Mouse (Mus musculus): ENCODE results near the gene Stat5a.

The Stat5a gene

DNA sequence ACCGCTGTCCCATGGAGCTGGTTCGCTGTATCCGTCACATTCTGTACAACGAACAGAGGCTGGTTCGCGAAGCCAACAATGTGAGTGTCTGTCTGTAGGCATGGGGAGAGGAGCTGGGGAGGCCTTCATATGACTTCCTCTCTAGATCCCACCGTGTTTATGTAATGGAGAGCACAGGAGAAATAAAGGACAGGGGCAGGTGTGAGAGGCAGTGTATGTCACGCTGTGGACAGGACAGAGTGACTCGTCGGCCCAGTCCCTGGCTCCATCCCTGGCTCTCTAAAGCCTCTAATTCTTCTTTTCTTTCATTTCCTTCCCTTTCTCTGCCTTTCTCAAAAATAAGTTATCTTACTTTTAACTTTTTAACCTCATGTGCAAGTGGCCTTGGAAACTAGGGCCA is 4.0 kb downstream of the Stat5a start:
- DNase-seq, result no peak

DNA sequence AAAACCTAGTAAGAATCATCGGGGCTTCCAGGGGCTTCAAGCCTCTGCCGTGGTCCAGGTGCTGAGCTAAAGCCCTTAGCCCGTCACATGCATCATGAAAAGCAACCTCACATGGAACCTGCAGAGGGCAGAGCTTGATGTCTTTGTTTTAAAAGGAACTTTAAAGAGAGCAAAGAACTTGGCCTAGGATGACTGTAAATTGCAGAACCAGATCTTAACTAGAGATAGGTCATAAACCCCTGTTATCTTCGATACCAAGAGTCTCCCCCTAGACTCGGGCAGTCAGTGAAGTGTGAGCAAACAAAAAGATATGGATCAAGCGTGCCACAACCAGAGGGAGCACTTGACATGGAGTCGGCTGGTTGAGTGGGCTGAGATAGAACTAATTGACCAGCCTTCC is 6.5 kb downstream of the Stat5a start:
- DNase-seq, result no peak

DNA sequence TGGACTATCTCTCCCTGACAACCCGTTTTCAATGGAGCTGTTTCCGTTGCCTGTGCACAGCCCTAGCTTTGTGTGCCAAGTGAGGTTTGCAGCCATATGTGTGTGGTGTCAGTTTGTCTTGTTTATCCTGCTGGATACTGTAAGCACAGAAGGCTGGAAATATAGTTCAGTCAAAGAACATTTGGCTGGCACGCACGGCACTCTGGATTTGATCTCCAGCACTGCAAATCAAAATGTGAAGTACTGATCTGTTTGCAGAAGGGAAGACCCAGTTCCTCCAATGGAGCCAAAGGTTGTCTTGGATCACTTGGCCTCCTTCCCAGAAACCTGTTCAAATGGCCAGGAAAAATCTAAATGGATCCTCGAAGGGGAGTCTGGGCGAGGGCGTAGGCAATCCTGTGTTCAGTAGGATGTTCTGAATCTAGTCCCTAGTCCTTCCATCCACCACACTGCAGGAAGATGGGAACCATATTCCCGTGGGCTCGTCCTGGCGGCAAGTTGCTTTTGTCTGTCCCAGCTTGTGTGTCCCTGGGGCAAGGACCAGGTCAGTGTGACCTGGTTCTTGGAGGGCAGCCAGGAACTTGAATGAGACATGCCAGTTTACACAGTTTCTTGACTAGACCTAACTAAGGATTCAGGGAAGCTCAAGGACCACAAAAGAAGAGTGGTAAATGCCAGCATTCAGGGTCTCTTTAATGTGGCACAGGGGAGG is 11.3 kb downstream of the Stat5a start:
- DNase-seq, result peak; percentile 71 to 72

DNA sequence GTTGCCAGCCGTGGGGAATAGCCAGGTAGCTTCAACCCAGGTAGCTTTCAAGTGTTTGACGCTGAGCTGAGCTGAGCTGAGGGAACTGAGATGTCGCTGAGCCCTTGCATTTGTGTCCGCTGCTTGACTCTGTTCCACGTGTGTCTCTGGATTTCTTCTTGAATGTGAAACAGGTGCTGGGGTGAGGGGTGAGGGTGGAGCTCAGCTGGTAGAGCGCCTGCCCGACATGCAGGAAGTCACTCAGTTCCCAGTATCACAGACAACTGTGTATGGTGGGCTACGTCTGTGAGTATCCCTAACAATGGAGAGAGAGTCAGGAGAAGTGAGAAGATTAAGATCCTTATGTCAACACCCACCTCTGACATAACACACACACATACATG is 11.8 kb downstream of the Stat5a start:
- no peak for DNase-seq

DNA sequence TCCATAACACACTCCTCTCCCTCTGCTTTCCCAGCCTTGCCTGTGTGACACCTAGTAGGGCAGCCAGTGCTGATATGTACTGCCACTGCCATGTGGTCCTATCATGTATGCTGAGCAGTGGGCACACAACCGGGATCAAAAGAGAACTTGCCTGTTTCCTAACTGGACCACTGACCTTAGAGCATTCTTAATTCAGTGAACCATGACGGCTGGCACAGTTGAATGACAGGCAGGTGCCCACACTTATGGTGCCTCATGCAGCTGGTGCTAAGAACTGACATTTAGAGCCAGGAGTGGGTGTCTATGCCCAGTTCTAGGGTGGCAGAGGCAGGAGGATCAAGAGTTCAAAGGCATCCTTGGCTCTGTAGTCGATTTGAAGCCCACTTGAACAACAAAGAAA is 16.6 kb downstream of the Stat5a start:
- DNase-seq, result peak; percentile 46 to 56

DNA sequence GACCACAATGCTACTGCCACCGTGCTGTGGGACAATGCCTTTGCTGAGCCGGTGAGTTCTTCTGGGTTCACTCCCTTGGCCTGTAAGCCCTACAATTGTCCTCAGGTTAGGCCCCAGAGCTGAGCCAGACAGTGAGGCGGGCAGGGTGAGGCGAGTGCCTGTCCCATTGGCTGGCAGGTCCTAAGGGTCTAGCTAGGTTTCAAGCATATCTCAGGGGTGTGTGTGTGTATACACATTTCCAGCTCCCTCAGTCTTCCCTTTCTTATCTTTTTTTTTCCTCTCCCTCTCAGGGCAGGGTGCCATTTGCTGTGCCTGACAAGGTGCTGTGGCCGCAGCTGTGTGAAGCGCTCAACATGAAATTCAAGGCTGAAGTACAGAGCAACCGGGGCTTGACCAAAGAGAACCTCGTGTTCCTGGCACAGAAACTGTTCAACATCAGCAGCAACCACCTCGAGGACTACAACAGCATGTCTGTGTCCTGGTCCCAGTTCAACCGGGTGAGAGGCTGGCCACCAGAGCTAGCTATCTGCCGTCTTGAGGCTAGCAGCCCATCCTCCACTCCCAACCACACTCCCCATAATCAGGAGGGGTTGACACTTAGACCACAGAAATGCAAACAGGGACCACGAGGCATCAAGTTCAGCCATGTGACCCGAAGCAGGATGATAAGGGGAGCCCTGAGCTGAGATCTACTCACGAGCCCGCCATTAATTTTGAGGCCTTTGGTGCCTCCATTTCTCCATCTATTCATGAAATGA is 20.3 kb downstream of the Stat5a start:
- no peak for DNase-seq

DNA sequence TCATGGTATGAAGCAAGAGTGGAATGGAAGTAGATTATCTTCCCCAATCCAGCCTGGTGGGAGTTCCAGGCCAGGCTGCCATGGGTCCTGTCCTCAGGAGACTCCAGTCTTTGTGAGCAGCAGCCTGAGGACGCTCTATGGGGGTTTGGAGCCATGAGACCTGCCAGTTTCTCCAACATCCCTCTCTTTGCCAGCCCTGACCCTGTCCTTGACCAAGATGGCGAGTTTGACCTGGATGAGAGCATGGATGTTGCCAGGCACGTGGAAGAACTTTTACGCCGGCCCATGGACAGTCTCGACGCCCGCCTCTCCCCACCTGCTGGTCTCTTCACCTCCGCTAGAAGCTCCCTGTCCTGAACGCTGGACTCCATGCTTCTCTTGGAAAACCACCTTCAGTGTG is 24.5 kb downstream of the Stat5a start:
- DNase-seq, result no peak

DNA sequence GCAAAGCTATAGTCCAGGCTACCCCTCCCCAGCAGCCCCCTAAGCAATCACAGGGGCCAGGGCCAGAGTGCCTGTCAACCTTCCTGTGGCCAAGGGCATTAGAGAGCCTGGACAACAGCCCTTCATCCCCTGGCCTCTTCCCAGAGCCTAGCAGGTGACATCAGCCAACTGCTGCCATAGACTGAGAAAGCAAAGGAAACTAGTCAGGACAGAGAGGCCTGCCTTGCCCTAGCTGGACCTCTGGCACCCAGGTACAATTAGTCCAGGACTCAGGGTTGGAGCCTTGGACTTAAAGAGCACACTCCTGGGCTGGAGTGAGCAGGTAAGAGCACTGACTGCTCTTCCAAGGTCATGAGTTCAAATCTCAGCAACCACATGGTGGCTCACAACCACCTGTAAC is 26.3 kb downstream of the Stat5a start:
- no peak for DNase-seq

DNA sequence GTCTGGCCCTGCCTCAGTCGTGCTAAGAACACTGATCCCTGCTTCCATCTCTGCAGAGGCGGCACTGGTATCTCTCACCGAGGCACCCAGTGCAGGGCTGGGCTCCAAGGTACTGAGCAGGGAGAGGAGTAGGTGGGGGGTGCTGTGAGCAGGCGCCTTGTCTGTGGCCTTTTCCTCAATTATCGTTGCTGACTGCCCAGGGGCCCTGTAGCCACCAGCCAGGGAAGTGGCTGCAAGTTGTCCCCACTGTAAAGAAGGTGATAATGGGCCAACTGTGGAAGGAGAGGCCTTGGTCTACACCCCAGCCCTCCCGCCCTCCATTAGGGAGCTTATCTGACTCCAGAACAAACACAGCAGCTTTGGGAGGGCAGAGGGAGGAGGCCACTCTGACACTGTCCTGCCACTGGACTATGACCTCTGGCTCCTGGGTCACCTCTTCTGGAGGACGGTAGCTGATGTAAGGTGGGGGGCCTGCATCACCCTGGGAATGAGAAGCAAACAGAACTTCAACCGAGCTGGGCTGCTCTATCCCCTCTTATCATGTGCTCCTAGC is 27.1 kb downstream of the Stat5a start:
- no peak for DNase-seq

DNA sequence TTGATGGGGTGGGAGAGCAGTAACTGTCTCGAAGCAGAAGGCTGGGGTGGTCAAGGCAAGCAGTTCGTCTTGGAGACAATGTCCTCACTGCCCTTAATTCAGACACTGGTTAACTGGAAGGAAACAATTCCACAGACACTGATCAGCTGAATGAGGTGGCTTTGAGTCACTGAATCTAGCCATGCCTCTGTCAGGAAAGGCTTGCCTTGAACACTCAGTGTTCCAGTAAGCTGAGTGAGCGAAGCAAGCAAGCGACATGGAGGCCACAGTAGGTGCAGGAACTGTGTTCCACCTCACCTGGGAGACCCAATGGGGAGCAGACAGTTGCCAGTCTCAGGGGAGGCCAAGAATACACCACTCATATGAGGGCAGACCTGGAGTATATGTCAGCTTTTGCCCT is 28.1 kb downstream of the Stat5a start:
- no peak for DNase-seq

DNA sequence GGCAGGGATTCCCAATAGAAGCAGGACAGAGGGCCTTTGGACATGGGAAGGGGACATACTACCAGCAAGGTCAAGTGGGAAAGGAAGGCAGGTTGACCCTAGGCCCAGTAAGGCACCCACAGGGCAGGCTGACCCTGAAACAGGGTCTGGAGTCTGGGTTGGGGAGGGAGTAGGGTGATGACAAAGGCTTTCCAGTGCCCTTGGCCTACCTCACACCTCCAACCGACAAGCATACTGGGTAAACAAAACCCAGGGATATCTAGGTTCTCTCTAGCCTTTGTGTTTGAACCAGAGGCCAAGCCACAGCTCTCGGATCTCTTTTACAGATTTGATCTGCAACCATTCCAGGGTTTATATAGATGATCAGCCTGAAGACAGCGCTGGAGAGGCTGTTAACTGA is 28.6 kb downstream of the Stat5a start:
- no peak for DNase-seq

DNA sequence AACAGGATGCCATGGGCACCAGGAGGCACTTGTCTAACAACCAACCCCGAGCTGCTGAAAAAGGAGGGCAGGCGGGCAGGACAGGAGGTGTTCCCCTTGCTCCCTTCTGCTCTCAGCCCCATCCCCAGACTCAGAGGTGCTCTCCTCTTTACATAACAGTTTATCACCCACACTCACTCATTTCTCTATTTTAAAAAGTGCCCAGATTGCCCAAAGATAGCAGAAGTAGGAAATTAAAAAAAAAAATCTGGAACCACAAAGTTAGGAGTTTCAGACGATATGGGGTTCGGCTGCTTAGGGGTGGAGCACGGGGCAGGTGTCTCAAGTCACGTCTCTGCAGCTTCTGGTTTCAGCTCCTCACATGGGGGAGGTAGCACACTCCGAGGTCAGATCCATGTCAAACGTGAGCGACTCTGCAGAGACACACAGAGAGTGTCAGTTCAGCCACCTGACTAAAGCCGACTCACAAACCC is 29.2 kb downstream of the Stat5a start:
- DNase-seq, result no peak

DNA sequence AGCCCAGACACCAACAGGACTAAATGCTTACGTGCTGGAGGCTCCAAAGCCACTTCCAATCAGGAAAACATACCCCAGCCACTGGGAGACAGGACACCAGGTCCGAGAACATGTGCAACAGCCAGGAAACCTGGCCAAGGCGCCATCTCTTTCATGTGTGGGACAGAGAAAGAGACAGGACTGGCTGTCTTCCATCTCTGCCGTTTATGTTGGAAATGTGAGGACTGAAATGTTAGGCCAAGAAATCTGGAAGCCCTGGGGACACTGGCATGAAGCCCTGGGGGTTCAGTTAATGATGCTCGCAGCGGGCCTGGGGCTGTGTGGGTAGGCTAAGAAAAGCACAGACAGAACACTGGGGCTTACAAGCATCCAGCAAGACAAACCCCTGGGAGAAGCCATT is 31.3 kb downstream of the Stat5a start:
- no peak for DNase-seq

DNA sequence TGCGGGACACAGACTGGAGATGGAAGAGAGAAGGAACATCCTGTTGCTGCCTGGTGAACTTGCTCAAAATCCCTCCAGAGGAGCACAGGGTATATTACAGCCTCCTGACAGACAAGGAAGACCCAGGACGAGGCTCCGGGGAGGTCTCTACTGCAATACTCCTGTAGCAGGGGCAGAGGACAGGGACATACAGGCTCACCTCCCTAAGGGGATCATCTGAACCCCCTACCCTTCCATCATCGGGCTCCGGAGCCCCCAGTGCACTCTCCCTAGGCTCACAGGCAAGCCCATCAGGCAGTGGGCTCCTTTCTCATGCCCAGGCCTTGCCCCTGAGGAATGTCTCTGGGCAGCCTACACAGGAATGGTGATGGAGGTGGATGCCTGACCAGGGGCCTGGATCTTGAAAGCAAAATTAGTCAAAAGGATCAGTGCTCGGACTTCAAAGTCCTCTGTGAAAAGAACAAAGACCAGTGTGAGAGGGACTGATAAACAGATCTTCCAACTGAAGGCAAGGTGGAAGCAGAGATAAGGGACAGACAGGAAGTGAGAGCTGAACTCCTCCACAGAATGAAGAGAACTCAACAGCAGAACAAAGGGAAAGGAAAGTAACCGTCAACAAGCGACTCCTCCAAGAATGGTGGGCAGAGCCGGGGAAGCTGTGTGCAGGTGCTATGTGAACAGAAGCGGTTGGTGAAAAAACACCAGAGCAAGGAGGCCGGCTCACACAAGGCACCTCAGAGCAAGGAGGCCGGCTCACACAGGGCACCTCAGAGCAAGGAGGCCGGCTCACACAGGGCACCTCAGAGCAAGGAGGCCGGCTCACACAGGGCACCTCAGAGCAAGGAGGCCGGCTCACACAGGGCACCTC is 32.3 kb downstream of the Stat5a start:
- no peak for DNase-seq

DNA sequence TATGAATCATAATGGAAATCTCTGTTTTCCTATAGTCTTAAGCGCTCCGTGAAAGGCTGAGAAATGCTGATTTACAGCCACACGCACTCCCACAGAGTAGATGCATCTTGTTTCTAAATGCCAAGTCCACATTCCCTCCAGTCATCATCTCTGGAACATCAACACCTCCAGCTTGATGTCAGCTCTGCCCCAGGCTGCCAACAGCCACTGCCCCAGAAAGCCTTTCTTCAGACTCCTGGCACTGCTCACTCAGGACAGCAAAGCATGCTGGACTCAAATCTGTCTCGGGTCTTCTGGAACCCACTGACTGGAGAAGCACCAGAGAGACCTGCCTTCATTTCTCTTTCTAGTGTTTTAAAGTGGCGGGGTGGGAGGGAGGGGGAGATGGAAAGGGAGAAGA is 33.3 kb downstream of the Stat5a start:
- no peak for DNase-seq

DNA sequence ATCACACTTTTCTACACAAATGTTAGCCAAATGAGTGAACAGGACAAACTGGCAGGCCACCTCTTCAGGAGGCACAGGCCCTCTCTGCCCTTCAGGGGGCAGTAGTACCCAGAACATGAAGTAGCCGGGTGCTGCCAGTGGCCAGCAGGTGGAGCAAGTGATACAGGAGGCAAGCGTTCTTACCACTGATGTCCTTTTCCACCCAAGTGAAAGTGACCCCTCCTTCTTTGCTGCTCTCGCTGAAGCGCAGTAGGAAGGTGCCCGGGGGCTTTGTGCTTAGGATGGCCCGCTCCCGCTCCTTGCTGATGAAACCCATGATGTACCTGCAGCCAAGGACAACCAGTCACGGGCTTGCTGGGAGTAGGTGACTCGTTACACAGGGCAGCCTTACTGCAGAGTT is 34.3 kb downstream of the Stat5a start:
- peak; percentile 88 to 92 for DNase-seq

DNA sequence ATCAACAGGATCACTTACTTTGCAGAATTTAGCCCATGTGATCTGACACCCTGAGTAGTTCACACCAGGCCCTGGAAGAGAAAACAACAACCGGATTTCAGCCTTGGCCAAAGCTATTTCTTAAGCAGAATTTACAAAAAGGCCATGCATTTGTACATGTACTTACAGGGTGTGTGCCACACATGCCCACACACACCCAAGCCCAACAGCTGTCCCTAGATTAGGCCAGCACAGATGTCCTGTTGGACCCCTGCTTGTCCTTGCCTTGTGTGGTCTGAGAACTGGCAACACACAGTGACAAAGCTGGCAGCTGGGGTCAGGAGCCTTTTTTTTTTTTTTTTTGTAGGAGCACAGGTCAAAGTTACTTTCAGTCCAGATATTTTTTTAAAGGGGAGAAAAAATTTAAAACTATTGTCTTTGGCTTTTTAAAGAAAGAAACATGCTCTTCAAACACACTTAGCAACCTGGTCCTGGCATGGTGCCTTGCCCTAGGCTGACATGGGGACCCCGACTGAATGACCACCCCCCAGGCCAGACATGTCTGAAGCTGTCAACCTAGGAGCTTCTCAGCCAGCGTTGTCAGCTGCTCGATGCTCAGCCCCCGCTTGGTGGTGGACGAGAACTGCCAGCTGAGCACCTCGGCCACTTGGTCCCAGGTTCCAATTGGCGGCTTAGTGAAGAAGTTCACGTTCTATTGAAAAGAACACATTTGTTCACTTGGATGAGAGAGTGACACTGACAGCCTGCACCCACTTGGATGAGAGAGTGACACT is 35.2 kb downstream of the Stat5a start:
- DNase-seq, result no peak

DNA sequence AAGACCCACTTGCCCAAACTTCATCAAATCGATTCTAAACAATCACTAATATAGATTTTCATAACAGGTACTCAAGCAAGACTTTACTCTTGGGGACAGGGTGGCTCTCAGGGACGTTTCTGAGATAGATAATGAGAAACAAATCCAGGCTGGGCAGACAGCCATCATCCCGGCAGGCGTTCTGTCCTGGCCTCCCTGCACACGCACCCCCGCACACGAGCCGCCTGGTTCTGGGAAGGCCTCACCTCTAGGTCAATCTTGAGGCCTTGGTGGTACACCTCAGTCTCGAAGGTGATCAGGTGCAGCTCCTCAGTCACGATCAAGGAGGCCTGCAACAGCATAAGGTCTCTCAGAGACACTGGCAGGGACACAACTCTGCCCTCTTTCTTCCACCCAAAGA is 36.9 kb downstream of the Stat5a start:
- no peak for DNase-seq

DNA sequence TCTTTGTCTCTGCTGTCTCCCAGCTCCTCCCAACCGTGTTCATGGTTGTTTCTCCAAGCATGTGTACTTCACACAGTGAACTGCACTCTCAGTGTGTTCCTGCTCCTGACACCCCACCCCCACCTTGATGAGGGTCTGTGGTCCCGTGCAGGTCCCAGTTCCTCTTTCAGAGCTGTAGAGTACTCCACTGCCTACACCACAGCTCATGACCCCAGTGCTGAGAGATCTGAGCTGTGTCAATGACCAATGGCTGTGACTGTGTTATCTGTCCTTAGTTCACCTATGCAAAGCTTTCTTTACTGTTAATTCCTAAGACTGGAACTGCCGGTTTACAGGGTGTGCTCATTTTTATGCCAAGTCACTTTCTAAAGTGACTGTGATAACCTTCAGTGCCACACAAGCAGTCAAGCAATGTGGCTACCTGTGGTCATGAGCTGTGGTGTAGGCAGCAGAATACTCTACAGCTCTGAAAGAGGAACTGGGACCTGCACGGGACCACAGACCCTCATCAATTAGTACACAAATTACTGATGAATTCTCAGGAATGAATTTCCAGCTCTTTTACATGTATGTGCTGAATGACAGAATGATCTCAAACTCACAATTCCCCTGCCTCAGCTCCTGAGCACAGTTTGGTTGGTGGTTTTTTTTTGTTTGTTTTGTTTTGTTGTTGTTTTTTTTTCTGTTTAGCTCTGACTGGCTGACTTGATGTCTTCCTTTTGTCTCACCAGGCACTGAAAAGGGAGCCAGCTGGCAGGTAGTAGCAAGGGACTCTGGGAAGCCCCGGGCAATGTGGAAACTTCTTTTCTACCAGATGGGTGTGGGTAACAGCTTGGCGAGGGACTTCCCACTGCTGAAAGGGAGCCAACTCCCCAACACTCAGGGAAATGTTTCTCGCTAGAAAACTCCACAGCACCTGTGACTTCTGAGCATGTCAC is 38.4 kb downstream of the Stat5a start:
- DNase-seq, result peak in 1 of 2 experiments; percentile 13

DNA sequence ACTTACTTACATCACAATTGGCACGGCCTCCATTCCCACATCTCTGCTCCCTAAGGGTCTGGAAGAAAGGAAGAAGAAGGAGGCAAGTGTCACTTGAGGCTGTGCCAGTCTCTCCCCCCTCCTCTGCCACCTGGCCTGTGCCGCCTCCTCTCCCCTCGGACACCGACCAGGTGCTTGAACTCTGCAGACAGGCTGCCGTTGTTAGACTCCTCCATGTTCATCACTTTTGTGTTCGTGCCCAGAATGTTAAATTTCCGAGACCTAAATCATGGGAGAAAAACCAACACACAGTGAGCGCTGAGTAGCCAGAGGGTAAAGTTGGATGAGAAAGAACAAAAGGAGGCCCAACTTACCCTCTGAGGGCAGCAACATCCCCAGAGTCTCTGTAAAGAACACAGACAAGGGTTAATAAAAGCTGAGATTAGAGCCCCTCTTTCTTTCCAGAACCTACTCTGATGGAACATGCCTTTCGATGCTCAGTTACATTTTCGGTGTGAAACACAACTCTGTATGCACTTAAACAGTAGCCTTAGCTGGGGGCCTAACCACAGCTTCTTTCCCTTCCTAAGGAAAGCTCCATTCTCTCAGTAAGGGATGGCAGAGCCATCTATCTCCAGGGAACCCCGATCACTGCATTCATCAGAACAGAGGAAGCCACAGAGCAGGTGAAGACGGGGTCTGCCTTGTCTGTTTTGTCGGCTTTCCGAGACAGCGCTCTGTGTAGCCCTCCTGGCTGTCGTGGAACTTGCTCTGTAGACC is 39.5 kb downstream of the Stat5a start:
- no peak for DNase-seq

Measured in kidney, adult 8-10 months (tissue).